9 mouse cellular contexts compared by ENCODE assay signal in the genomic region with DNA sequence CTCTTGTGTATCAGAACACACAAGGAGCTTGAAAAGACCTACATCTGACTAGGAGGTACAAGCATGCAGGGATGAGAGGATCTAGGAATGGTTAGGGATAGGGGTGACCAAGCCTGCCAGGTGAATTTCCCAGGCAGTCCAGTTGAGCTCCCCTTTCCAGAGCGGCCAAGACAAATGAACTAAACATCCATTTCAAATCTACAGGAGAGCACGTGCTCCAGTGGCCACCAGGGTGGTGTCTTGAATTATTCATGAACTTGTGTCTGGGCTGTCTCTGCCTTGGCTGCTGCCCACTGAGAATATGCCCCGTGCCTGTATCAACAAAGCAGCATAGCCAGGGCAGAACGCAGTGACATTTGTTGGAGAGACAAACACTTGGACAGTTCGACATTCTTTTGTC.
DNase-seq lines count a peak whose midpoint lies in the region; ATAC-seq lines count a peak whose summit lies in the region.
"Had no signal": no experiment of that assay in that cellular context is flagged by ENCODE, and none has a peak within 500 bp of the region (broad histone marks: within the 10 kb centered on the region; RNA-seq: fewer than 3 reads in every experiment).

No protein-coding gene starts in this region.

- DNase-seq in frontal cortex, postnatal 10 days (ENCODE audit: low spot score in 2 of 2), result no peak
- DNase-seq in heart, adult 9 months (ENCODE audit: low spot score in 2 of 2), result peak; percentile 9 to 27
- peak; percentile 4 to 14 for DNase-seq in kidney, adult 8-10 months
- no peak for DNase-seq in layer of hippocampus, adult 11-12 months (ENCODE audit: low spot score)
- no peak for DNase-seq in ovary, postnatal 14 days (ENCODE audit: low spot score)
- DNase-seq in gastrocnemius, postnatal 25 days, result no peak

- H3K9ac ChIP-seq in neural tube, embryonic 14.5 days (replicated peaks; ENCODE audit: low read depth, low read length), result no peak overlapping the region

- peak; percentile 41; the same call in 1 of the 2 replicates for ATAC-seq in frontal cortex, adult (ENCODE audit: low TSS enrichment)
- ATAC-seq in neural tube, embryonic 14.5 days (ENCODE audit: low read depth), result peak; percentile 86; the same call in 1 of the 2 replicates

- no peaks in the 10 kb centered on the region for H3K36me3 ChIP-seq in neural tube, embryonic 14.5 days (ENCODE audit: control insufficient read depth, insufficient read depth, low read length)

- no peaks in the 10 kb centered on the region for H3K9me3 ChIP-seq in neural tube, embryonic 14.5 days (ENCODE audit: control insufficient read depth, low read length)
- H3K9me3 ChIP-seq: megakaryocyte, embryonic 14.5 days had no signal

- 10% methylated on average over 5 of the region's 5 CpGs for WGBS in neural tube, embryonic 14.5 days

- no peaks in the 10 kb centered on the region for H3K27me3 ChIP-seq in neural tube, embryonic 14.5 days (ENCODE audit: control insufficient read depth, insufficient read depth, low read length)
- H3K27me3 ChIP-seq: megakaryocyte, embryonic 14.5 days had no signal

- peak overlapping the region; percentile 52; the same call in 1 of the 2 replicates for H3K27ac ChIP-seq in neural tube, embryonic 14.5 days (ENCODE audit: low read depth, low read length)

- peak overlapping the region; percentile 12; the same call in 1 of the 2 replicates for H3K4me2 ChIP-seq in neural tube, embryonic 14.5 days (ENCODE audit: low read depth, low read length)

- H3K4me1 ChIP-seq in neural tube, embryonic 14.5 days (ENCODE audit: control insufficient read depth, insufficient read depth, low read length), result peaks cover 18% of the 10 kb centered on the region
- H3K4me1 ChIP-seq: megakaryocyte, embryonic 14.5 days had no signal

- no peak overlapping the region for H3K4me3 ChIP-seq in neural tube, embryonic 14.5 days (ENCODE audit: low read depth, low read length)
- H3K4me3 ChIP-seq: megakaryocyte, embryonic 14.5 days had no signal

Comparison
In these comparisons a context has a peak if more than half of its experiments do, and no peak if none do; other contexts are left out.
1. DNase-seq: peak in heart, adult 9 months (2 of 2) and kidney, adult 8-10 months (2 of 2); none in frontal cortex, postnatal 10 days (0 of 2), layer of hippocampus, adult 11-12 months (single experiment), ovary, postnatal 14 days (single experiment) and gastrocnemius, postnatal 25 days (single experiment).